Mouse (Mus musculus) heart, embryonic 13.5 days (tissue): ENCODE measurements around the gene Gm21897. TPM values are rescaled to one million over a fixed set of nuclear protein-coding genes. Genes with fewer than 3 reads are reported as not detected.

Experiments
- ATAC-seq: fragments of 200-750 bp; cut with Nextera tagmentation; 2 replicates; pipeline ENCODE4 v1.8.0; 2017; ENCODE audit warnings: moderate TSS enrichment; ENCODE audit not compliant: insufficient number of reproducible peaks, low FRiP score, low TSS enrichment; ENCODE audit errors: extremely low read depth
- H3K27ac ChIP-seq: fragments of 300-500 bp; sonication (generic); replicated peaks from 2 replicates; pipeline ENCODE4 v1.5.1; 2015; ENCODE audit warnings: moderate library complexity, mild to moderate bottlenecking, inconsistent platforms
- H3K27me3 ChIP-seq: fragments of 300-500 bp; sonication (generic); replicated peaks from 2 replicates; pipeline ENCODE4 v1.6.1; 2015; ENCODE audit warnings: mild to moderate bottlenecking, inconsistent platforms
- H3K36me3 ChIP-seq: fragments of 300-500 bp; sonication (generic); 2 replicates; pipeline ENCODE4 v1.6.1; 2015; ENCODE audit warnings: mild to moderate bottlenecking, inconsistent platforms
- H3K4me1 ChIP-seq: fragments of 300-500 bp; sonication (generic); 2 replicates; pipeline ENCODE4 v1.6.1; 2015; ENCODE audit warnings: inconsistent platforms
- H3K4me2 ChIP-seq: fragments of 300-500 bp; sonication (generic); 2 replicates; pipeline ENCODE4 v1.6.1; 2015; ENCODE audit warnings: inconsistent platforms, mild to moderate bottlenecking, moderate library complexity
- H3K4me3 ChIP-seq: fragments of 300-500 bp; sonication (generic); 2 replicates; pipeline ENCODE4 v1.5.1; 2015; ENCODE audit warnings: moderate library complexity, mild to moderate bottlenecking, inconsistent platforms
- H3K9ac ChIP-seq: fragments of 300-500 bp; sonication (generic); 2 replicates; pipeline ENCODE4 v1.6.1; 2015; ENCODE audit warnings: inconsistent platforms, mild to moderate bottlenecking, moderate library complexity
- H3K9me3 ChIP-seq: fragments of 300-500 bp; sonication (generic); 2 replicates; pipeline ENCODE4 v1.6.1; 2016; ENCODE audit warnings: inconsistent platforms
- WGBS: fragments of 180-500 bp; shearing (Covaris S2); methylation state at CpG from one replicate; pipeline ENCODE4 v1.1.7; 2015; ENCODE audit warnings: mixed read lengths; 5-methylcytosine and 5-hydroxymethylcytosine counted together
- polyA plus RNA-seq: library from polyadenylated mRNA; unstranded; fragments of >200 nt; fragmentation: Nextera tagmentation; extraction: Ambion mirVana; gene quantifications from 2 replicates; pipeline ENCODE4 v1.2.1, GENCODE M21; 2015

The Gm21897 gene
- polyA plus RNA-seq, 1 experiment from 2014 or later: not detected

DNA sequence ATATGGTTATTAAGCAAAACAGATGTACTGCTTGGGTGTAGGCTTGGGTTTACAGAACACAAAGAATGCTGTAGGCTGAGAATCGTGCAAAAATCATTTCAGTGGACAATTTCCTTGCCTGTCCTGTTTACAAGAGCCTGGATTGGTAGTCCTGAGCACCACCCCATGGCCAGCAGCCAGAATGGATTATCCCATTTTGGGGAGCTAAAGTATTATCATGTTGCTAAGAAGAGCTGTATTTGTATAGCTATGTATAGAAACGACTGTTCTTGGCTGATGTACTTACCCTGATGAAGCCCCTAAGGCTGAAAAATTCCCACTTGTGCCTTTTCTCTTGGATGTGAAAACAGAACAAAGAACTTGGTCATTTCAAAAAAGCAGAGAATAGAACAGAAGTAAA, 37.6 kb downstream of the Gm21897 start:
- WGBS: 45% methylated on average over 2 of the region's 2 CpGs
- Histone ChIP-seq H3K4me3 (no peak overlapping the region), H3K27ac (no peak overlapping the region), H3K4me1 (0 out of 2 replicates have a peak, but pooled peaks cover 4% of the 10 kb centered on the region), H3K27me3 (no peaks in the 10 kb centered on the region), H3K9ac (no peak overlapping the region), H3K4me2 (no peak overlapping the region), H3K9me3 (no peaks in the 10 kb centered on the region), H3K36me3 (no peaks in the 10 kb centered on the region)
- ATAC-seq: no peak

- no peak for ATAC-seq
Observed at GRCm38 (mm10) chr16:15355339-15355738, 38.1 kb downstream of the Gm21897 start.

GRCm38 (mm10) chr16:15357766-15358165, 40.5 kb downstream of the Gm21897 start:
- Histone ChIP-seq H3K9ac (no peak overlapping the region), H3K4me3 (no peak overlapping the region), H3K4me2 (no peak overlapping the region), H3K4me1 (no peaks in the 10 kb centered on the region), H3K27me3 (no peaks in the 10 kb centered on the region), H3K9me3 (no peaks in the 10 kb centered on the region), H3K27ac (no peak overlapping the region), H3K36me3 (no peaks in the 10 kb centered on the region)
- no peak for ATAC-seq

More at GRCm38 (mm10) chr16:15355339-15355738, 38.1 kb downstream of the Gm21897 start:
- Histone ChIP-seq H3K27ac (no peak overlapping the region), H3K27me3 (no peaks in the 10 kb centered on the region), H3K4me3 (no peak overlapping the region), H3K9ac (no peak overlapping the region), H3K9me3 (no peaks in the 10 kb centered on the region), H3K4me1 (0 out of 2 replicates have a peak, but pooled peaks cover 4% of the 10 kb centered on the region), H3K4me2 (no peak overlapping the region), H3K36me3 (no peaks in the 10 kb centered on the region)
- WGBS: 55% methylated on average over 1 of the region's 1 CpGs

GRCm38 (mm10) chr16:15359110-15359782, 42.0 kb downstream of the Gm21897 start:
- Histone ChIP-seq H3K4me3 (no peak overlapping the region), H3K9me3 (no peaks in the 10 kb centered on the region), H3K4me2 (no peak overlapping the region), H3K27ac (no peak overlapping the region), H3K4me1 (no peaks in the 10 kb centered on the region), H3K36me3 (no peaks in the 10 kb centered on the region), H3K9ac (no peak overlapping the region), H3K27me3 (no peaks in the 10 kb centered on the region)
- WGBS: 68% methylated on average over 3 of the region's 3 CpGs
- no peak for ATAC-seq

DNA sequence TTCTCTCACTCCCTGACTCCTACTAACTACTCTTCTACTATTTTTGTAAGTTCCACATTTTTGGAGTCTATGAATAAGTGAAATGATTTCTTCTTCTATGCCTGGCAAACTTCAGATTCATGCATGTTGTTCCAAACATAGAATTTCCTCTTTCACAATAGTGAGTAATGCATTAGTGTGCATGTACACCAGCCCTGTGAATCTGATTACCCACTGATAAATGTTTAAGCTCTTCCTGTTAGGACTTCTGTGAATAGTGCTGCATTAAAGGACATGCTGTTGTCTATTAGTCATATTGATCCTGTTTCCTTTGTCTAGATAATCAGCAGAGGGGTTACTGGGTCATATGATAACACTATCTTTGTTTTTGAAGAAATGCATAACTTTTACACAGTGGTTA, 43.6 kb downstream of the Gm21897 start:
- Histone ChIP-seq H3K4me2 (no peak overlapping the region), H3K27me3 (no peaks in the 10 kb centered on the region), H3K9me3 (no peaks in the 10 kb centered on the region), H3K27ac (no peak overlapping the region), H3K36me3 (no peaks in the 10 kb centered on the region), H3K4me3 (no peak overlapping the region), H3K4me1 (no peaks in the 10 kb centered on the region), H3K9ac (no peak overlapping the region)
- ATAC-seq: no peak
